Mouse (Mus musculus) activated CD4-positive, CD25-positive, alpha-beta regulatory T cell, adult 4 months (primary cell): ENCODE measurements around the gene B4galt7. TPM values are rescaled to one million over a fixed set of nuclear protein-coding genes. Genes with fewer than 3 reads are reported as not detected.
A peak's percentile ranks its signal among the peaks of the same experiment; 100 is the strongest.
"Not testable (repeated sequence)": the region's sequence is repeated elsewhere in the genome, so short reads cannot be mapped to it uniquely, and the experiment has no call there.

Experiments
- ATAC-seq: one replicate; pipeline ENCODE4 v1.8.0; 2017
- polyA plus RNA-seq, 2 experiments: library from polyadenylated mRNA; unstranded; fragments of 100-300 nt; shearing (Covaris generic); gene quantifications; one replicate each; pipeline ENCODE4 v1.2.1; 2017

The B4galt7 gene
- polyA plus RNA-seq, 2 experiments from 2014 or later = 24.5 to 30.2 TPM

- ATAC-seq = peak; percentile 83
These were observed 961 bp downstream of the B4galt7 start for GRCm38 (mm10) chr13:55600657-55601056.

DNA sequence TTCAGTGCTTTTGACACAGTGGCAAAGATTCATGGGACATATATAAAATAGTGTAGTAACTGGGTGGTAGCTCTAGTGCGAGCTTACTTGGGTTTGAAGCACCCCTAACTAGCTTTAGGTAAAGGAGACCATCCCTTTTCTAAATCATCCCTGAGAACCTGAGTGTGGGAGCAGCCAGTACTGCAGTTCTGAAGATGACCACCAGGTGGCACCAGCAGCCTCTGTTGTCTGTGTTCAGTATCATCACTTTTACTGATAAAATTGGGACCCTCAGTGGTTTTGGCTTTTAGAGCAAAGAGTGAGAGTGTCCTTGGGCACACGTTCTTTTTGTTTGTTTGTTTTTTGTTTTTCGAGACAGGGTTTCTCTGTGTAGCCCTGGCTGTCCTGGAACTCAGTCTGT is 1.9 kb downstream of the B4galt7 start:
- no peak for ATAC-seq

- ATAC-seq = no peak
These were observed 4.9 kb downstream of the B4galt7 start for GRCm38 (mm10) chr13:55604606-55605005.

DNA sequence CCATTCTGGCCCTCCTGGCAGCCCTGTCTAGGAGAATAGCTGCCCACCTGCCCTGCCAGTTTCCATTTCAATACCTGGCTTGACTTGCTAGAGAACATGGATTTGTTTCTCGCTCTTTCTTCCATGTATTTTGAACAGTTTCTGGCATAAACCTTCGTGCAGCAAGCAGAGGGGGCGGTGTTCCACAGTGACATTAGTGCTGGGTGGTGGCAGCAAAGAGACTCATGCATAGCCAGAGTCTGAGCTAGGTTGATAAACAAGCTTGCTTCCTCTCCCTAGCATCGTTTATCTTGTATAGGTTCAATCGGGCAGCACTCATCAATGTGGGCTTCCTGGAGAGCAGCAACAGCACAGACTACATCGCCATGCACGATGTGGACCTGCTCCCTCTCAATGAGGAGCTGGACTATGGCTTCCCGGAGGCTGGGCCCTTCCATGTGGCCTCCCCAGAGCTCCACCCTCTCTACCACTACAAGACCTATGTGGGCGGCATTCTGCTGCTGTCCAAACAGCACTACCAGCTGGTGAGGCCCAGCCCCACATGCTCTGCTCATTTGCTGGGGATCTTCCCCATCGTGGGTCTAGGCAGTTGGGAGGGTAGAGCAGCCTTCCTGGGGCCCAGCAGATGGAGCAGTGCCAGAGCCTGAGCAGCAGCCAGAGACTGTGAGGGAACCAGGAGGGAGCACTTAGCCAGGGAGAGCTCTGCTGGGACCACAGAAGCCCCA is 7.4 kb downstream of the B4galt7 start:
- ATAC-seq = no peak

- ATAC-seq = no peak
These were observed 7.9 kb downstream of the B4galt7 start for GRCm38 (mm10) chr13:55607624-55608006.

DNA sequence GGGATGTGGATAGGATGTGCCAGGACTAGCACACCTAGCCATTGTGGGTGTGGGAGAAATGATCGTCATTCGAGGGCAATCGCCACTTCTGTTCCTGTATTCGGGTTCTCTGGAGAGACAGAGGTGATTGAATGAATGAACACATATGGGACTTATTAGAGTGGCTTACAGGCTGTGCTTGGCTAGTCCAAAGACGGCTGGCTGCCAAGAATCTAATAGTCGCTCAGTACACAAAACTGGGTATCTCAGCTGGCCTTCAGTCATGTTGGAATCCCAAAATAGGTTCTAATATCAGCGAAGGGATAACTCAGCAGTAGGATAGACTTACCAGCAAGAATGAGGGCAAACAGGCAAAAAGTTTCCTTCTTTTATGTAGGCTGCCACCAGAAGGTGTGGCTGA is 12.3 kb downstream of the B4galt7 start:
- ATAC-seq = no peak

DNA sequence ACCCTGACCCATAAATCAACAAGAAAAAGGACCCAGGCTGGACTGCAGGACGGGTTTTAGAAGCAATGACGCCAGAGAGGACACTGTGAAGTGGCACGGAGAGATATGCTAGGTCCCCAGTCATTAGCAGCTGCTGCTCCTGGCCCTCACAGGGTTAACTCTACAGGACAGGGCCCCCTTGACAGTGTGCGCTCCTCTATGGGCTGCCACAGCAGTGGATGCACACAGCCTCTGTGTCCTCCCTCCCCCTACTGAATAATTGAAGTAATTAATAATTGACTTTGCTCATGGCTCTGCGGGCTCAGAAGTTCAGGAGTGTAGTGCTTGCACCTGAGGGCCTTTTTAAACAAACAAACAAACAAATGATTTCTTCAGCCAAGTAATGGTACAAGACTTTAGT is 13.8 kb downstream of the B4galt7 start:
- no peak for ATAC-seq

GRCm38 (mm10) chr13:55619328-55619727 is 19.6 kb downstream of the B4galt7 start:
- no peak for ATAC-seq

DNA sequence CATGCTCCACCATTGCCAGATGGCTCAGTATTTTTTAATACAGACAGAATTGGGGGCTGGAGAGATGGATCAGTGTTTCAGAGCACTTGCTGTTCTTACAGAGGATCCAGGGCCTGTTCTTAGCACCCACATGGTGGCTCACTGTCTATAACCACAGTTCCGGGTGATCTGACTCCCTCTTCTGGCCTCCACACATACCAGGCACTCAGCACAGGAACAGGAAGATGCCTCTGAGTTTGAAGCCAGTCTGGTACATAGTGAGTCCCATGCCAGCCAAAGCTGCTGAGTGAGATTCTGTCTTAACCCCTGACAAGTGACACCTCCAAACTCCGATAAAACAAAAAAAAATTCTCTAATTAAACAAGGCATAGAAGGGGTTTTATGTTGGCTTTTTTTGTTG is 20.6 kb downstream of the B4galt7 start:
- no peak for ATAC-seq

DNA sequence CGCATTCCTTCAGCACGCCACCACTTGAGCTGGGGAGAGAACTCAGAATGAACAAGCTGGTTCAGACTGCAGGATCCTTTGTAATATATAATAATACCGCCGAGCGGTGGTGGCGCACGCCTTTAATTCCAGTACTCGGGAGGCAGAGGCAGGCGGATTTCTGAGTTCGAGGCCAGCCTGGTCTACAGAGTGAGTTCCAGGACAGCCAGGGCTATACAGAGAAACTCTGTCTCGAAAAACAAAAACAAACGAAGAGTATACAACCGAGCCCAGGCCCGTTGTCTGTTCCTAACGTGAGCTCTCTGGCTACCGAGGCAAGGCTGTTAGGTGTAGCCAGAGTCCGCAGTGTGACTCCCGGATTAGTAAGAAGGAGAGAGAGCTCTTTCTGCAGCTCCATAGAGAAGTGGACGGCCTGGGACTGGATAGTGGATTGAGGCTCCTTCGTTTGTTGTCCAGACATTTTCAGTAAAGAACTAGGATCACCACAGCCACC is 22.5 kb downstream of the B4galt7 start:
- peak; percentile 15 for ATAC-seq

GRCm38 (mm10) chr13:55622649-55623541 is 23.2 kb downstream of the B4galt7 start, which contains the start of gene Caml:
Gene Caml, plus strand, starts transcription at chr13:55623005.
- ATAC-seq = peak; percentile 98

- peak; percentile 76 for ATAC-seq
These were observed 35.0 kb downstream of the B4galt7 start, which contains the start of gene Ddx46 for GRCm38 (mm10) chr13:55634639-55635127. Gene Ddx46, plus strand, starts transcription at chr13:55635027.

DNA sequence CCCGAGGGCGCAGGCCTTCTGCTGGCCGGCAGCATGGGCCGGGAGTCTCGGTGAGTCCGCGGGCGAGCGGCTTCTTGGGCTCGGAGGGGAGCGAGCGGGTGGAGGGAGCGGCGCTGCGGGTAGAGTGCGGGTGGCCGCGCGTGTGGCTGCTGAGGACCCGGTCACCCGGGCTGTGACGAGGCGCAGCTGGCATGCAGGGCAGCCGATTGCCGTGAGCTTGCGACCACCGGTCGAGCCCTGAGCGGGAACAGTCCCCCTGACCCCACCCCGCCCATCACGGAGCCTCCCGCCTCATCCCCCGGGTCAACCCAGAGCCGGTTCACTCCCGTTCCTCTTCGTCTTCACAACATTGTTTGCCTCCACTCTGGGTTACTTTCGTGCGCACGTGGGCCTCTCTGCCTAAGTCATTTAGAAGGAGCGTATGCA is 35.5 kb downstream of the B4galt7 start:
- ATAC-seq = no peak

DNA sequence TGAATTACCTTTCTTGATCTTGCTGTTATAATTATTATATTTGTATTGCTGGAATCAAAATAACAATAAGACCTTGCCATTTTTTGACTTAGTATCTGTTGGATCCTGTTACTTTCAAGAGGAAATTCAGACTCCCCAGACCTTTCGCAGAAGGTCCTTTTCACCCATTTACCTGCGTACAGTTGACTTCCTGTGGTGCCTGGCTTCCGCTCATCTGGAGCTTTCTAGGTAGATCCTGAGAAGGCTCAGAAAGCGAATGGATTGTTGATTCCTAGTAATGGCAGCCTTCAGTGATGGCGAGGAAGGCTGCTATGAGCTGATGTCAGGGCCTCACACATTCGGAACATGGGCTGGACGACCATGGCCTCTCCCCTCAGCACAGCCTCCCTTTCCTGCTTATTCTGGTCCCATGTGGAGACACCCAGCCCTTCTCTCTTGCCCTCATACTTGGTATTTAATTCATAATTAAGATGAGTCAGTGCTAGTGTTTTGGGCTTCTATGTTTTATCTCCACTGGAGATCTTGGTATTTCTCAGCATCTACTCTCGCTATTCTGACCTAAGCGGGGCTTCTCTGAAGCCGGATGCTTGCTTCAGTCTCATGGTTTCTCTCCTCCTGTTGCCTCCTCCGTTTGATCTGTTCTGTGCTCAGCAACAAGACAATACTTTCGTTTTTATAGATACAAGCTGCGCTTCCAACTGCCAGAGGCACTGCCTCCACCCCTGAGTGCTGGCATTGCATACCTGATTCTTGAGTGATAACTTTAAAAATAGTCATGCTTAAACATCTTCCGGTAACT is 36.7 kb downstream of the B4galt7 start:
- ATAC-seq = peak; percentile 76

DNA sequence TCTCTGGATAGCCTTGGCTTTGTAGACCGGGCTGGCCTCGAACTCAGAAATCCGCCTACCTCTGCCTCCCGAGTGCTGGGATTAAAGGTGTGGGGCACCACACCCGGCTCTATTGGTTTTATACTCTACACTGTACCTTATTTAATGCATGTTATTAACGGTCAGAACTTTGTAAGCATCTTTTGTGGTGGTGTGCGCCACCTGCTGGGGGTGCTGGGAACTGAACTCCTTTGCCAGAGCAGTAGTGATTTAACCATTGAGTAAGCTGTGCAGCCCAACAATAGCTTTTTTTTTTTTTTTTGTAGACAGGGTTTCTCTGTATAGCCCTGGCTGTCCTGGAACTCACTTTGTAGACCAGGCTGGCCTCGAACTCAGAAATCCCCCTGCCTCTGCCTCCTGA is 40.8 kb downstream of the B4galt7 start:
- ATAC-seq = not testable (repeated sequence)

GRCm38 (mm10) chr13:55644525-55644924 is 44.8 kb downstream of the B4galt7 start:
- ATAC-seq = peak; percentile 52

DNA sequence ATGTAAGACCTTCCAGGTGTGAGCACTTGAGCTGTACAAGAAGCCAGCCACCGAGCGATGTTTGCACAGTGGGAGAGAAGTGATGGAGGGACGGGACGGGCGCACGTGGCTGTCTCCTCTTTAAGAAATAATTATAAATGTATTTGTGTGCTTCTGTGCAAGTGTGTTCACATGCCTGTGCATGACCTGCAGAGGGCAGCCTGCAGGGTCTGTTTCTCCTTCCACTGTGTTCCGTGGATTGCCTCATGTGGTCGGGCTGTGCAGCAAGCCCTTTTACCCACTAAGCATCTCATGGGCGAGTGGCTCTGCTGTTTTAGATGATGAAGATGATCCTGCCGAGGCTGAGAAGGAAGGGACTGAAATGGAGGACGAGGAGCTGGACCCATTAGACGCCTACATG is 50.4 kb downstream of the B4galt7 start:
- no peak for ATAC-seq

DNA sequence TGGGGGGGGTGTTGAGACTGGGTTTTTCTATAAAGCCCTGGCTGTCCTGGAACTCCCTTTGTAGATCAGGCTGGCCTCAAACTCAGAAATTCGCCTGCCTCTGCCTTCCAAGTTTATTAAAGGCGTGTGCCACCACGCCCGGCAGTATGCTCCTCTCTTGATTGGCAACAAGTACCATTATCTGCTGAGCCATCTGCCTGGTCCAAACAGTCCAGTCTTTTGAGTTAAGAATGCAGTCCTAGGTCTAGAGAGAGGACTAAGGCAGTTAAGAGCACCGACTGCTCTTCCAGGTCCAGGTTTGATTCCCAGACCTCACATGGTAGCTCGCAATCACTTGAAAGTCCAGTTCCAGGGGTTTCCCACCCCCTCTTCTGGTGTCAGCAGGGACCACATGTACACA is 51.3 kb downstream of the B4galt7 start:
- no peak for ATAC-seq
